In the genomic region with DNA sequence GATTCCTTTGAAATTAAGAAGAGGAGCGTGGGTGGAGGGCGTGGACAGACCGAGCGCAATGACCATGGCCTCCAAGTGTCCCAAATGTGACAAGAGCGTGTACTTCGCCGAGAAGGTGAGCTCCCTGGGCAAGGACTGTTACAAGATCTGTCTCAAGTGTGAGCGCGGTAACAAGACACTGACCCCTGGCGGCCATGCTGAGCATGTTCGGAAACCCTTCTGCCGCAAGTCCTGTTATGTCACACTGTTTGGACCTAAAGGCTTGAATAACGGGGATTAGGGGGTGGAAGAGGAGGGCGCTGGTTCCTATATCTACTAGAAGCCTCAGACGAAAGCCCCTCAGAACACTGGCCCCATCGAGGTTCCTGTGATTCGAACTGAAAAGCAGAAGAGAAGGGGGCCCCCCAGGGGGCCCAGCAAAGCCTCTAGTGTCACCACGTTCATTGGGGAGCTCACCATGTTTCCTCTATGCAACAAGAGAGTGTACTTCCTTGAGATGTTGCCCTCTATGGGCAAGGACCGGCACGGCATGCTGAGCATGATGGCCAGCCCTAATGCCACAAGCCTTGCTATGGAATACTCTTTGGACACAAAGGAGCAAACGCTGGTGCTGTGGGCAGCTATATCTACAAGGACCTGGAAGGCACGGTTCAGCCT, we compare ENCODE assay signal across 9 mouse cellular contexts.
DNase-seq lines count a peak whose midpoint lies in the region; ATAC-seq and TF ChIP-seq lines count a peak whose summit lies in the region.
"Had no signal": no experiment of that assay in that cellular context is flagged by ENCODE, and none has a peak within 500 bp of the region (broad histone marks: within the 10 kb centered on the region; RNA-seq: fewer than 3 reads in every experiment).

No protein-coding gene starts in this region.

- no peak overlapping the region for H3K4me3 ChIP-seq in forebrain, embryonic 14.5 days (ENCODE audit: low read depth, low read length)
- H3K4me3 ChIP-seq in forebrain, embryonic 15.5 days: no peak overlapping the region
- no peak overlapping the region for H3K4me3 ChIP-seq in liver, embryonic 14.5 days (ENCODE audit: insufficient read depth in 1 of 2, low read depth in 2 of 2, low read length in 2 of 2)
- H3K4me3 ChIP-seq: stomach, embryonic 15.5 days had no signal

- H3K27me3 ChIP-seq in forebrain, embryonic 14.5 days (replicated peaks; ENCODE audit: control insufficient read depth, insufficient read depth, low read length): no peaks in the 10 kb centered on the region
- no peaks in the 10 kb centered on the region for H3K27me3 ChIP-seq in forebrain, embryonic 15.5 days
- no peaks in the 10 kb centered on the region for H3K27me3 ChIP-seq in liver, embryonic 14.5 days (ENCODE audit: control insufficient read depth, insufficient read depth, low read length)
- H3K27me3 ChIP-seq: stomach, embryonic 15.5 days had no signal

- TF ChIP-seq CTCF in liver, embryonic 14.5 days (IDR thresholded peaks at IDR 0.05; ENCODE audit: low read depth): peak; percentile 73

- no peaks in the 10 kb centered on the region for H3K9me3 ChIP-seq in forebrain, embryonic 14.5 days (replicated peaks; ENCODE audit: control insufficient read depth, low read length)
- no peaks in the 10 kb centered on the region for H3K9me3 ChIP-seq in forebrain, embryonic 15.5 days
- H3K9me3 ChIP-seq in liver, embryonic 14.5 days (ENCODE audit: control insufficient read depth, low read length): no peaks in the 10 kb centered on the region
- H3K9me3 ChIP-seq: stomach, embryonic 15.5 days had no signal

- peak; percentile 67 for DNase-seq in forebrain, embryonic 14.5 days (ENCODE audit: low spot score)
- peak; percentile 6 for DNase-seq in right cerebral cortex, adult 18-20 months
- no peak for DNase-seq in right cerebral cortex, postnatal 36 days (ENCODE audit: low spot score in 2 of 2)
- peak; percentile 13 for DNase-seq in cerebellum, adult 9-10 months
- peak; percentile 51 for DNase-seq in heart, postnatal 4 days
- peak in 1 of 3 experiments; percentile 7 for DNase-seq in liver, embryonic 14.5 days (ENCODE audit: low read depth in 3 of 3, low spot score in 3 of 3)
- DNase-seq in spleen, postnatal 4 days (ENCODE audit: low spot score in 2 of 2): peak; percentile 20 to 69

- H3K4me2 ChIP-seq in forebrain, embryonic 14.5 days (ENCODE audit: low read length): no peak overlapping the region
- no peak overlapping the region for H3K4me2 ChIP-seq in forebrain, embryonic 15.5 days (replicated peaks)
- no peak overlapping the region for H3K4me2 ChIP-seq in liver, embryonic 14.5 days (ENCODE audit: low read depth)
- H3K4me2 ChIP-seq: stomach, embryonic 15.5 days had no signal

- WGBS in forebrain, embryonic 14.5 days: 52% methylated on average over 22 of the region's 22 CpGs
- WGBS in forebrain, embryonic 15.5 days: 56% methylated on average over 22 of the region's 22 CpGs
- WGBS in liver, embryonic 14.5 days (ENCODE audit: insufficient replicate concordance): 49% methylated on average over 22 of the region's 22 CpGs

- no peak for TF ChIP-seq EP300 in liver, embryonic 14.5 days (IDR thresholded peaks at IDR 0.05; ENCODE audit: low read depth)

- no peak overlapping the region for H3K9ac ChIP-seq in forebrain, embryonic 14.5 days (ENCODE audit: low read length)
- no peak overlapping the region for H3K9ac ChIP-seq in forebrain, embryonic 15.5 days (replicated peaks)
- H3K9ac ChIP-seq in liver, embryonic 14.5 days (replicated peaks): no peak overlapping the region
- H3K9ac ChIP-seq: stomach, embryonic 15.5 days had no signal

- H3K4me1 ChIP-seq in forebrain, embryonic 14.5 days (ENCODE audit: control insufficient read depth, insufficient read depth, low read length): no peaks in the 10 kb centered on the region
- no peaks in the 10 kb centered on the region for H3K4me1 ChIP-seq in forebrain, embryonic 15.5 days
- no peaks in the 10 kb centered on the region for H3K4me1 ChIP-seq in liver, embryonic 14.5 days (replicated peaks; ENCODE audit: control insufficient read depth in 2 of 2, insufficient read depth in 2 of 2, low read length in 1 of 2)
- H3K4me1 ChIP-seq: stomach, embryonic 15.5 days had no signal

- no peak for ATAC-seq in forebrain, embryonic 14.5 days
- ATAC-seq in forebrain, embryonic 15.5 days (replicated peaks): no peak
- ATAC-seq in liver, embryonic 14.5 days (ENCODE audit: insufficient read depth): no peak

- H3K36me3 ChIP-seq in forebrain, embryonic 14.5 days (ENCODE audit: control insufficient read depth, insufficient read depth, low read length): no peaks in the 10 kb centered on the region
- H3K36me3 ChIP-seq in forebrain, embryonic 15.5 days: no peaks in the 10 kb centered on the region
- H3K36me3 ChIP-seq in liver, embryonic 14.5 days (replicated peaks; ENCODE audit: control insufficient read depth, insufficient read depth, low read depth): no peaks in the 10 kb centered on the region
- H3K36me3 ChIP-seq: stomach, embryonic 15.5 days had no signal

- no peak overlapping the region for H3K27ac ChIP-seq in forebrain, embryonic 14.5 days (ENCODE audit: low read depth, low read length)
- H3K27ac ChIP-seq in forebrain, embryonic 15.5 days (replicated peaks): no peak overlapping the region
- no peak overlapping the region for H3K27ac ChIP-seq in liver, embryonic 14.5 days
- H3K27ac ChIP-seq: stomach, embryonic 15.5 days had no signal

Comparison
In these comparisons a context has a peak if more than half of its experiments do, and no peak if none do; other contexts are left out.
1. DNase-seq: peak in forebrain, embryonic 14.5 days (single experiment), right cerebral cortex, adult 18-20 months (single experiment), cerebellum, adult 9-10 months (single experiment), heart, postnatal 4 days (single experiment) and spleen, postnatal 4 days (2 of 2); none in right cerebral cortex, postnatal 36 days (0 of 2).